Mouse (Mus musculus): ENCODE results near the gene Ell.

Ell gene

GRCm38 (mm10) chr8:70535221-70535620, 4.0 kb upstream of the Ell start:
- DNase-seq (ENCODE audit: low spot score in 2 of 2): no peak

DNA sequence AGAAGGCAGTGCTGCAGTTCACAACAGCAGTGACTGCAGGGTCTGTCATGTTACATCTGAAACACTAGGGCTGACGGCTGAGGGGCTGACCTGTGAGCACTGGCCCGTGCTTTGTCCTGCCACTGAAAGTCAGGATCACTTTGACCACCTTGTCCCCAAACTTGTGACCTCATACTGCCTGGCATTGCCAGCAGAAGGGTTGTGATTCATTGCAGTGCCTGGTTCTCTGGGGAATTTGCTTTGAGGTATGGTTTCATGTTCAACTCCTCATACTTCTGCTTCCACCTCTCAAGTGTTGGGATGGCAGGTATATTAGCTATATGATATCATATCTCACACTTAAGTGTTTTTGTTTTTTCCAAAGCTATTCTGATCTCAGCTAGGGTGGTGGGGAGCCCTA, 3.6 kb upstream of the Ell start:
- no peak for DNase-seq (ENCODE audit: low spot score in 2 of 2)

DNA sequence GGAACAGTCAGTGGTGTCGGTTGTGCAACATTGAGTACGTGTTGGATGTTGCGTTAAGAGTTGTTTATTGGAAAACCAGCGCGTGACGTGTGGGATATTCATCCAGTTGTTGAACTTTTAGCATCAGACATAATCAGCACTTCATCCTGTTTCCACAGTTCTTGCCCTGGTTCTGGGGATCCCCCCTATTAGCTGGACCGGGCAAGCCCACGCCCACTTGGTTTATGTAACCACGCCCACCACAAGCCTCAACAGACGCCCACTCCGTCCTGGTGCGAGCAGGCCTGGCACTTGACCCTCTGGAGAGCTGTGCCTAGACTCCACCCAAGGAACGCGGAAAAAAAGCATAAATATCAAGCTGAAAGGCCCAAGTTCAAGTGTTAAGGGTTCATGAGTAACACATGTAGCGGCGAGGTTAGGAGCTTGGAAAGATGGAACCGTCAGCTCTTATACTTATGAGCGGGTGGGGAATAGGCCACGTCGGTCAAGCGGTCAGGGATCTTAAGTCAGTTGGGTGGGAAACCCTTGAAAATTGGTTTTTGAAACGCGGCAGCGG, 1.2 kb upstream of the Ell start:
- DNase-seq (ENCODE audit: low spot score in 2 of 2): peak in 1 of 2 experiments; percentile 72

DNA sequence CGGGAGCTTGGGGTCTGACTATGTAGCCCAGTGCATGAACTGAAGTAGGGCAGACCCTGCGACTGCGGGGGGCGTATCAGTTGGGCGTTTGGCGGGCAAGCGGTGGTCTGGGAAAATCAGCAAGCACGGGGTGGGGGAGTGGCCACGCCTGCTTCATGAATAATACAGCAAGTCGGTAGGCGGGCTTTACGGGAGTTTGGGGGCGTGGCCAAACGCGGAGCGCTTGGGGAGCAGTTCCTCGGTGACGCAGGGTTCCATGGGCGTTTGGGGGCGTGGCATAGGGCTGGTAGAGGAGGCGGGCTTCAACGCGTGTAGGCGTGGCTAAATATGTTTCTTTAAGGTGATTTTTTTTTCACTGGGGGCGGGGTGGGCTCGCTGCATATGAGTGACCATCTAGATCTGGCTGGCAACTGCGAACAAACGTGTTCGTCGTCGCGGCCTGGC, 602 bp upstream of the Ell start:
- DNase-seq (ENCODE audit: low spot score in 2 of 2): peak; percentile 99 to 100

DNA sequence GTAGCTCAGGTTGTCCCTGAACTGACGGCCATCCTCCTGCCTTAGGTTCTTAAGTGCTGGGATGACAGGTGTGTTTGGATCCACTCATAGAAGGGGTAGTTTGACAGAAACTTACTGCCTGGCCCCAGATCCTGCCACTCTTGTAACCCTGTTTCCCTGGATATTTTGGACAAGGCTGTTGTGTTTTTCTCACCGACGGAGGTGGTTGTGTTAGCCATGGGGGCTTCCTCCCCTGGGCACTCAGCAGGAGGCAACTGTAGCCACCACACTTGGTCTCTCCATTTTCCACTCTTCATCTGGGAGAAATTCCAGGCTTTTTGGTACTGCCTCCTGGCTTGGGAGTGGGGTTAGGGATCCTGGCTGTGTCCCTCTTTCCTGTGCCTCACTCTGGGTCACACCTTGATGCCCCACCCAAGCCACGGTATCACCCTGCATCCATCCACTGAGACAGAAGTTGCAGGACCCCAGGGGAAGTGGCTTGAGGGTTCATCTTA, 803 bp downstream of the Ell start:
- DNase-seq (ENCODE audit: low spot score in 2 of 2): no peak

DNA sequence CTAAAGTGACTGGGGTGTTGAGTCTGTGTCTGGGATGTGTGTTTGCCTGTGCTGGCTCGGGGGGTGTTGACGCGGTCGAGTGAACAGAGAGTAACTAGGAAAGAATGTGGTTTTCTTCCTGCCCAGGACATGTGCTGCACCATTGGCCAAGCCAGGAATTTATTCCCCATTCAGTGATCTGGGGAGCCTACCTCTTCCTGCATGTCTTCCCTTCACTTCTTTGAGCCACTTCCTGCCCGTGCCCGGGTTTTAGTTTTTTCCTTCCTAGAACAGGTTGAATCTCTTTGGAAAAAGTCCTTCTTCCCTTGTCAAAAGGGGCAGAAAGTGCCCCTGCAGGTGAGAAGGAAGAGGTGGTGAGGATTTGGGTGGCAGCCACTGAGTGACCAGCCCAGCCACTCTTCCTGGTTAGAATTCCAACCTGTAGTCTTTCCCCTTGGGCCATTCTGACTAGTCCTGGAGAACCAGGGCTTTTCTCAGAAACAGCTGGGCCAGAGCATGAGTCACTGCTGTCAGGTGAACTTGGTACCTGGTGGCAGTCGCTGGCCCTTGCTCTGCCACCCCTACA, 1.3 kb downstream of the Ell start:
- DNase-seq (ENCODE audit: low spot score in 2 of 2): no peak

DNA sequence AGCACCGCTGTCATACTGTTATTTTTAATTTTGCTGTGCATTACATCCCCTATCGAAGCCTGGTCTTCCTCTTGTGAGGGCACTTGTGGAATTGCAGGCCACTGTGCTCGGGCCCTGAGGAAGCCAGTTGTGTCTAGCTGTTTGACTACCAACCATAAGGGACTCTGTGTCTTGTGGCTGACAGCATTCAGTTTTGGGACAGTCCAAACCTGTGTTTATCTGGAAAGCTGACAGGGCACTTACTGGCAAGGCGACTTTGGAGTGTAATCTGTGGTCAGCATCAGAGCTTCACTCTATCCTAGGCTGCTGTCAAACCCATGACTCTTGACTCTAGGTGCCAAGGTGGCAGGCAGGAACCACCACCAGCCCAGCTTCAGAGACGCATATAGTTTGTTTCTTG, 1.8 kb downstream of the Ell start:
- DNase-seq (ENCODE audit: low spot score in 2 of 2): no peak

DNA sequence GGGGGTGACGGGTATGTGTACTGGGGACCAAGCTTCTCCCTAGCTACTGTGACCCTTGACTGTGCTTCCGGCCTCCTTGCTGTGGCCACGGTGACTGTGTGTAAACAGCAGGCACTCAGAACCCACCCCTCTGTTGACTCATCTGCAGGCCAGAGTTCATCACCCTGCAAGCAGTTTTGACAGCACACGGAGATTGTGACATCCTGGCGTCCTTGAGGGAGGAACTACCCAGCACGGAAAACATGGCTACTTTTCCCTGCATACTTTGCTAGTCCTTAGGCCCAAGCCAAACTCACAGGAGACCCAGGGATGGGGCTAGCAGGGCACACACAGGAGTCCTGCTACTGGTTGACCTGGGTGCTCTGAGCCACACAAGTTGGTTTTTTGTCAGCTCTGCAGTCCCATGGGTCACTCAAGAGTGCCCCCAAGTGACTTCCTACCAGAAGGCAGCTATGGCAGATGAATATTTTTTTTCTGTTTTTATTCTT, 5.0 kb downstream of the Ell start:
- DNase-seq (ENCODE audit: low spot score in 2 of 2): no peak

DNA sequence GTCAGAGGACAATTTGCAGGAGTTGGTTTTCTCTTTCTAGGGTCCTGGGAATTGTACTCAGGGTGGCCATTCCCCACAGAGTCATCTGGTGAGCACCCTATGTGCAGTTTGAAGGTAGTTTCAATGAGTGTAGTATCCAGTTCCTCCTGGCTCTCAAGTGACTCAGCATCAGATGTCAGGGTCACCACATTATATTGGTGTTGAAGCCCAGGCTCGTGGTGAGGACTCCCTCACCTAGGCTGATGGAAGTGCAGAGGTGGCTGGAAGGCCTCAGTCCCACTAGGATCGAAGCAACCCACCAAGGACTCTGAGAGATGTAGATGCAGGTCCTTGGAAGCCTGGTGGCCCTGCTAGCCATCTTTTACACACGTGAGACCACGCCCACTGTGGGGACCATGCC, 7.2 kb downstream of the Ell start:
- DNase-seq (ENCODE audit: low spot score in 2 of 2): no peak

GRCm38 (mm10) chr8:70547762-70548161, 8.5 kb downstream of the Ell start:
- no peak for DNase-seq (ENCODE audit: low spot score in 2 of 2)

- DNase-seq (ENCODE audit: low spot score in 2 of 2): no peak
Measured at GRCm38 (mm10) chr8:70549412-70550184, 10.3 kb downstream of the Ell start.

DNA sequence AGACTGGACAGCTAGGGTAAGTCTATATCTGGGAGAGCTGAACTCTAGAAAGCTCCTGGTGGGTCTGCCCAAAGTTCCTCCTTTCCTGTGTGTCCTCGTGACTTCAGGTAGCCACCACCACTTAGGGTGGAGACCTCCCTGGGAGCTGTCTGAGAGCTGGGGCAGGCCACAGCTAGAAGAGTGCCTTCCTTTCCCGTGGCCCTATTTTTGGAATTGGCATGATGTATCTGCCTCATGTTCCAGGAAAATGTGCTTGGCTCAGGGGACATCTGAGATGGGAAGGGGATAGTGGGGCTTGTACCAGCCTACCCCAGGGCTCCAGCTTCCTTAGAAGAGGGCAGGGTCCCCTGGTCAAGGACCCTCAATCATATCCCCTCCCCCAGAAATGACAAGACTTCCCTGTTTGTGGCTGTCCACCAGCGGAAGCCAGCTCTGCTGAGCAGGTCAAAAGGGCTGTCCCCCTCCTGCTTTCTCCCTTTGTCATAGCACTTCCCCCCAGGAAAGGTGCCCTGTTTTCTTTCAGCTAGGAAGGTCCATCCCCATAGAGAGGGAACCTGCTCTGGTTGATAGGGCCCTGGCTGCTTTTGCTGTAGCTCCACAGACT, 12.4 kb downstream of the Ell start:
- no peak for DNase-seq (ENCODE audit: low spot score in 2 of 2)

- DNase-seq (ENCODE audit: low spot score in 2 of 2): no peak
Measured at GRCm38 (mm10) chr8:70552836-70553235, 13.6 kb downstream of the Ell start.

GRCm38 (mm10) chr8:70553740-70554139, 14.5 kb downstream of the Ell start:
- no peak for DNase-seq (ENCODE audit: low spot score in 2 of 2)

DNA sequence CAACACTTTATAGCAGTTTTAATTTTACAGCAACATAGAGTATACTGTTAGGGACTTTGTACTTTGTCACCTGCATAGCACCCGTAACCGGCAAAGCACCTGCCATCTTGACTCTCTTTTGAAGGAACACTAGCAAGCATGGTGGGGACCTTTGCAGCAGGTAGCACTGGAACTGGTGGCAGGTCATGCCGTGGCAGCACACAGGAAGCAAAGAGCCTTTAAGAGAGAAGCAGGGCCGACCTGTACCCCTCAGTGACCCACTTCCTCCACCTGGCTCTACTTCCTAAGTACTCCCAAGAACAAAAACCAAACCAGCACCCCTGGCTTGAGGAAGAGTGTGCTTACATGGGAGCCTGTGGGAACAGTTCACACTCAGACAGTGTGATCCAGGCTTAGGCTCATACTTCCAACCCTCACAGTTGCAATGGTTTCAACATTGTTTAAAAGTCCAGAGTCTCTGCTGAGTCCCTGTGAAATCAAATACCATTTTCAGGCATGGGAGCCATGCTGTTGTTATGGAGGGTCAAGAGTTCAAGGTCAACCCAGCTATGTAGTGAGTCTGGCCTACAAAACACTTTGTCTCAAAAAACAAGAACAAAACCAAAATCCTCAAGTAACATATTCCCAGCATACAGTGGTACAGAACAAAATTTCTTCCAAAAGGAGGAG, 16.0 kb downstream of the Ell start:
- DNase-seq (ENCODE audit: low spot score in 2 of 2): no peak

GRCm38 (mm10) chr8:70558334-70558733, 19.1 kb downstream of the Ell start:
- DNase-seq (ENCODE audit: low spot score in 2 of 2): no peak

GRCm38 (mm10) chr8:70558983-70559382, 19.7 kb downstream of the Ell start:
- no peak for DNase-seq (ENCODE audit: low spot score in 2 of 2)

GRCm38 (mm10) chr8:70560096-70560495, 20.8 kb downstream of the Ell start:
- peak in 1 of 2 experiments; percentile 48 for DNase-seq (ENCODE audit: low spot score in 2 of 2)

DNA sequence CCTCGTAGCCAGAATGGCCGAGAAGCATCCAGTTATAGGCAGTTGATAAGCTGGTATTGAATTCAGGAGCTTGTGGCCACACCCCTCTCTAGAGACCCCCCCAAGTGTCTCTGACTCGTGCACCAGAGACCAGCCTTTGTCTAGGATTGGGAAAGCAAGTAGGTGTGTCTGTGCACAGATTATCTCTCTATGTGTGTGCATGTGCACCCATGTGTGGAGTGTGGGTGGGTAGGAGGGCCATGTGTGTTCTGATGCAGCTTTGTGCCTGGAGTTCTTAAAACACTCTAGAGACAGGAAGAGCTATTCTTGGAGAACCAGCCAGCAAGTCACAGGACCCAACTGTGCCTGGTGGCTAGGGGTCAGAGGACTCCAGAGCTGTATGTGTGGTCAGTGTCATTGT, 21.3 kb downstream of the Ell start:
- DNase-seq (ENCODE audit: low spot score in 2 of 2): no peak

- DNase-seq (ENCODE audit: low spot score in 2 of 2): no peak
Measured at GRCm38 (mm10) chr8:70561357-70561756, 22.1 kb downstream of the Ell start.

- DNase-seq (ENCODE audit: low spot score in 2 of 2): no peak
Measured at GRCm38 (mm10) chr8:70561809-70562535, 22.7 kb downstream of the Ell start.

All from frontal cortex, postnatal 10 days (tissue).